Comparison of ENCODE assay signal across 26 mouse cellular contexts in the genomic region with DNA sequence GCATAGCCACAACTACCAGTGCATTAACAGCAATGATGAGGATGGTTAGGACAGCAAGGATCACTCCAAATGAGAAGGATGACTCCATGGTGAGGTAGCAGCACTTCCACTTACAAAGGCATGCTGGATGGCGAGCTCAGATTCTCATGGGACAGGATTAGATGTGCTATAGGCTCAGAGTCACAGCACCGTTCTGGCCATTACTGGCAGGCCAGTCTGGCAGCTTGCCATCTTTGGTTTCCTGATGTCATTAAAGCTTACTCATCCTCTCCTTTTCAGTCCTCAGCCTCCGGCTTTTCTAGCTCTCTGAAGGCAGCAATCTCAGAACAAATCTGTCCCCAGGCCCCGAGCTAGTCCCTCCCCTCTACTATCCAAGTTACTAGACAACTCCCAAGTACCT. TPM values are rescaled to one million over a fixed set of nuclear protein-coding genes. Genes with fewer than 3 reads are reported as not detected.
DNase-seq lines count a peak whose midpoint lies in the region; ATAC-seq and TF ChIP-seq lines count a peak whose summit lies in the region.
"Had no signal": no experiment of that assay in that cellular context is flagged by ENCODE, and none has a peak within 500 bp of the region (broad histone marks: within the 10 kb centered on the region; RNA-seq: fewer than 3 reads in every experiment).

A gene (minus strand): TSS at position 308 of the 400 bp plus-strand sequence.

- DNase-seq in heart, postnatal 4 days = peak; percentile 22
- DNase-seq in midbrain, postnatal 0 days (ENCODE audit: low spot score) = peak; percentile 2
- peak; percentile 25 for DNase-seq in Patski (ENCODE audit: low read depth, low spot score)
- peak; percentile 7 for DNase-seq in brain, adult 2 months (ENCODE audit: low read depth, low spot score)
- DNase-seq in cerebellum, adult 2 months = no peak
- no peak for DNase-seq in spleen, postnatal 4 days (ENCODE audit: low spot score in 2 of 2)
- DNase-seq: cerebellum, adult 9-11 months; embryo, embryonic 11 days; gastrocnemius, adult 2 months; heart, adult 18-20 months; heart, postnatal 10 days; kidney, adult 11 months; layer of hippocampus, postnatal 36 days; right cerebral cortex, adult 18-20 months; spleen, adult 18-20 months; thymus, postnatal 36 days had no signal

- 50% methylated on average over 4 of the region's 4 CpGs for WGBS in heart, embryonic 12.5 days
- WGBS in midbrain, postnatal 0 days = 39% methylated on average over 4 of the region's 4 CpGs
- WGBS in midbrain, embryonic 15.5 days = 60% methylated on average over 4 of the region's 4 CpGs
- 23% methylated on average over 4 of the region's 4 CpGs for WGBS in cerebellum, adult 2 months

- H3K9ac ChIP-seq in heart, embryonic 12.5 days = no peak within 1 kb of the TSS
- H3K9ac ChIP-seq in midbrain, postnatal 0 days (replicated peaks; ENCODE audit: low read length, poor library complexity, severe bottlenecking) = no peak within 1 kb of the TSS
- no peak within 1 kb of the TSS for H3K9ac ChIP-seq in midbrain, embryonic 15.5 days
- H3K9ac ChIP-seq: hindbrain, embryonic 15.5 days; limb, embryonic 12.5 days; liver, embryonic 14.5 days; neural tube, embryonic 15.5 days had no signal

- H3K27ac ChIP-seq in heart, embryonic 12.5 days (ENCODE audit: poor library complexity, severe bottlenecking) = no peak within 1 kb of the TSS
- H3K27ac ChIP-seq in midbrain, postnatal 0 days (ENCODE audit: low read depth, low read length) = no peak within 1 kb of the TSS
- H3K27ac ChIP-seq in midbrain, embryonic 15.5 days = no peak within 1 kb of the TSS
- H3K27ac ChIP-seq in cerebellum, adult 2 months (ENCODE audit: insufficient read depth, low read length) = no peak within 1 kb of the TSS
- H3K27ac ChIP-seq: gastrocnemius, adult 2 months; hindbrain, embryonic 15.5 days; limb, embryonic 12.5 days; liver, embryonic 14.5 days; macrophage; neural tube, embryonic 15.5 days; stomach, postnatal 0 days had no signal

- POLR2A ChIA-PET in Patski (lab: Charles Lee) = no interaction called here

- CTCF ChIA-PET in Patski (lab: Charles Lee) = interaction anchor here (1.5 kb wide), 2 partner anchors 10 kb away, joined by 3 to 4 read pairs; no protein-coding TSS in a partner anchor

- no peak within 1 kb of the TSS for H3K4me3 ChIP-seq in heart, embryonic 12.5 days
- H3K4me3 ChIP-seq in midbrain, postnatal 0 days (ENCODE audit: low read depth, low read length) = no peak within 1 kb of the TSS
- H3K4me3 ChIP-seq in midbrain, embryonic 15.5 days = no peak within 1 kb of the TSS
- H3K4me3 ChIP-seq in cerebellum, adult 2 months (replicated peaks; ENCODE audit: insufficient read depth, low read depth, low read length) = no peak within 1 kb of the TSS
- H3K4me3 ChIP-seq: gastrocnemius, adult 2 months; hindbrain, embryonic 15.5 days; limb, embryonic 12.5 days; neural tube, embryonic 15.5 days had no signal

- H3K4me1 ChIP-seq in heart, embryonic 12.5 days (replicated peaks) = 0 out of 2 replicates have a peak, but pooled peaks cover 4% of the 10 kb centered on the region
- no peaks in the 10 kb centered on the region for H3K4me1 ChIP-seq in midbrain, postnatal 0 days (ENCODE audit: insufficient read depth, low read length)
- no peaks in the 10 kb centered on the region for H3K4me1 ChIP-seq in midbrain, embryonic 15.5 days
- no peaks in the 10 kb centered on the region for H3K4me1 ChIP-seq in cerebellum, adult 2 months (ENCODE audit: control insufficient read depth, insufficient read depth, low read length)
- H3K4me1 ChIP-seq: hindbrain, embryonic 15.5 days; limb, embryonic 12.5 days; neural tube, embryonic 15.5 days had no signal

- TF ChIP-seq CTCF in midbrain, postnatal 0 days (IDR thresholded peaks at IDR 0.05) = no peak
- no peak for TF ChIP-seq CTCF in Patski (IDR thresholded peaks at IDR 0.05)
- TF ChIP-seq CTCF in cerebellum, adult 2 months (IDR thresholded peaks at IDR 0.05; ENCODE audit: borderline replicate concordance, insufficient read depth, low read depth, low read length) = no peak

- H3K9me3 ChIP-seq in heart, embryonic 12.5 days (replicated peaks) = no peaks in the 10 kb centered on the region
- no peaks in the 10 kb centered on the region for H3K9me3 ChIP-seq in midbrain, postnatal 0 days (ENCODE audit: low read length)
- no peaks in the 10 kb centered on the region for H3K9me3 ChIP-seq in midbrain, embryonic 15.5 days
- H3K9me3 ChIP-seq: G1E; hindbrain, embryonic 15.5 days; limb, embryonic 12.5 days; neural tube, embryonic 15.5 days had no signal

- no peaks in the 10 kb centered on the region for H3K27me3 ChIP-seq in heart, embryonic 12.5 days (replicated peaks)
- no peaks in the 10 kb centered on the region for H3K27me3 ChIP-seq in midbrain, postnatal 0 days (ENCODE audit: insufficient read depth, low read length)
- H3K27me3 ChIP-seq in midbrain, embryonic 15.5 days (replicated peaks) = no peaks in the 10 kb centered on the region
- peaks cover 19% of the 10 kb centered on the region for H3K27me3 ChIP-seq in Patski
- H3K27me3 ChIP-seq in cerebellum, adult 2 months (ENCODE audit: control insufficient read depth, insufficient read depth, low read length) = no peaks in the 10 kb centered on the region
- H3K27me3 ChIP-seq: hindbrain, embryonic 15.5 days; limb, embryonic 12.5 days; neural tube, embryonic 15.5 days had no signal

- H3K36me3 ChIP-seq in heart, embryonic 12.5 days = no peaks in the 10 kb centered on the region
- H3K36me3 ChIP-seq in midbrain, postnatal 0 days (ENCODE audit: insufficient read depth, low read length) = no peaks in the 10 kb centered on the region
- no peaks in the 10 kb centered on the region for H3K36me3 ChIP-seq in midbrain, embryonic 15.5 days (replicated peaks)
- H3K36me3 ChIP-seq: G1E; hindbrain, embryonic 15.5 days; limb, embryonic 12.5 days; neural tube, embryonic 15.5 days had no signal

- no peak for ATAC-seq in heart, embryonic 12.5 days (ENCODE audit: insufficient number of reproducible peaks, low FRiP score)
- ATAC-seq in midbrain, postnatal 0 days (ENCODE audit: low FRiP score) = no peak
- no peak for ATAC-seq in midbrain, embryonic 15.5 days (replicated peaks)
- ATAC-seq in Patski = peak; percentile 51
- ATAC-seq: forebrain, embryonic 14.5 days had no signal

- no peak within 1 kb of the TSS; the same call in 1 of the 2 replicates for H3K4me2 ChIP-seq in heart, embryonic 12.5 days
- H3K4me2 ChIP-seq in midbrain, postnatal 0 days (ENCODE audit: low read depth, low read length, poor library complexity, severe bottlenecking) = no peak within 1 kb of the TSS
- H3K4me2 ChIP-seq in midbrain, embryonic 15.5 days = no peak within 1 kb of the TSS
- H3K4me2 ChIP-seq: hindbrain, embryonic 15.5 days; limb, embryonic 12.5 days; neural tube, embryonic 15.5 days had no signal

- in situ Hi-C loops in Patski (cut with MboI; ENCODE audit: low pct_unique_long_range_greater_than_20kb) = no loop called here

- TF ChIP-seq POLR2A in cerebellum, adult 2 months (IDR thresholded peaks at IDR 0.05; ENCODE audit: borderline replicate concordance, insufficient read depth, low read length) = no peak

RNA-seq across cellular contexts. Expression of the gene that starts here (rescaled TPM):
- not detected for total RNA-seq in heart, postnatal 4 days (2021)
- polyA plus RNA-seq in heart, embryonic 12.5 days (2016; fragmentation: Nextera tagmentation; extraction: Ambion mirVana) = not detected in 2 replicates
- not detected in 2 replicates for total RNA-seq in midbrain, postnatal 0 days (2014; rRNA removed)
- polyA plus RNA-seq in midbrain, postnatal 0 days (2015; fragmentation: Nextera tagmentation; extraction: Ambion mirVana) = not detected in 2 replicates
- polyA plus RNA-seq in midbrain, embryonic 15.5 days (2015; fragmentation: Nextera tagmentation; extraction: Ambion mirVana) = not detected in 2 replicates
- polyA plus RNA-seq in Patski (2021) = not detected
- polyA plus RNA-seq in cerebellum, adult 2 months (2012; rRNA removed) = 0.03 TPM in 1 of 2 replicates, not detected in the other
- total RNA-seq: G1E; heart, adult 18-20 months; heart, postnatal 10 days; layer of hippocampus, postnatal 36 days had no signal
- polyA plus RNA-seq: forebrain, embryonic 14.5 days; G1E; hindbrain, embryonic 15.5 days; limb, embryonic 12.5 days; liver, embryonic 14.5 days; macrophage; stomach, postnatal 0 days had no signal

Comparison
In these comparisons a context has a peak if more than half of its experiments do, and no peak if none do; other contexts are left out.
1. Peak in DNase-seq in heart, postnatal 4 days; RNA of the gene not detected or under 1 TPM.
2. Peak in DNase-seq in midbrain, postnatal 0 days; RNA of the gene not detected or under 1 TPM.
3. Peak in DNase-seq and ATAC-seq in Patski; RNA of the gene not detected or under 1 TPM.